Mouse (Mus musculus): Measurements from ENCODE around the gene Rnf43. TPM values are rescaled to one million over a fixed set of nuclear protein-coding genes. Genes with fewer than 3 reads are reported as not detected.

The Rnf43 gene
- polyA plus RNA-seq, 1 experiment from 2014 or later = 10.4 TPM

DNA sequence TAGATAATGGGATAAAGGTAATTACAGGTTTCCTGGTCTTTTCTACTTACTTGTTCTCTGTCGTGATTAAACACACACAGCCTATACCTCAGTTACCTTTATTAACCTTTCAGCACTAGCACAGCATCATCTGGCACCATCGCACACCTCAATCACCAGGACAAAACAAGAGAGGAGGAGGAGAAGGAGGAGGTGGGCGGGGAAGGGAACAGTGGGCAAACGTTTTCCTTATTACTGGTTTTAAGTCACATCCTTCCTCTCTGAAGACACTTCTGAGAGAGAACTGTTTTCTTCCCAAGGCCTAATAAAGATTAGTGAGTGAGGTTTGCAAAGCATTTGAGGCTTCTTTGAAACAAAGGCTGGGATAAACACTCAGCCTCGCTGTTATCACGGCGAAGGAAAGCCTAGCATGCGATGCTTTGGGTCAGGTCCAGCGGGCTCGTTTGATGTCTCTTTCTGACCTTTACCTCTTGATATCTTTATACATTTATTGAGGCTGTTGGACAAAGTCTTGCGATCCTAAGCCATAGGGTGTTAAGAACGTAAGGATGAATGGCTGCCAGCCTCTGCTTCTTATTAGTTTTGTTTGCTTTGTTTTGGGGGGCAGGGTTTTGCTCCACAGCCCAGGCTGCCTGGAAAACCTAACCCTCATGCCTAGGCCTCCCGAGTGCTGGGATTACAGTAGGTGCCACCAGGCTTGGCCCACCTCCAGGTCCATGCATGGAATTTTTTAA, 20.5 kb downstream of the Rnf43 start:
- Histone ChIP-seq H3K9me3 (ENCODE audit: control insufficient read depth, low read length) (no peaks in the 10 kb centered on the region), H3K27ac (ENCODE audit: low read depth, low read length) (no peak overlapping the region), H3K4me1 (ENCODE audit: control insufficient read depth, insufficient read depth, low read length) (0 out of 2 replicates have a peak, but pooled peaks cover 4% of the 10 kb centered on the region), H3K9ac (ENCODE audit: low read depth, low read length) (no peak overlapping the region), H3K36me3 (ENCODE audit: control insufficient read depth, insufficient read depth, low read length) (no peaks in the 10 kb centered on the region), H3K27me3 (ENCODE audit: control insufficient read depth, insufficient read depth, low read length) (no peaks in the 10 kb centered on the region), H3K4me2 (replicated peaks; ENCODE audit: low read depth, low read length) (no peak overlapping the region), H3K4me3 (ENCODE audit: low read length) (no peak overlapping the region)
- 21% methylated on average over 13 of the region's 13 CpGs for WGBS
- no peak for ATAC-seq (ENCODE audit: low FRiP score, low TSS enrichment)

DNA sequence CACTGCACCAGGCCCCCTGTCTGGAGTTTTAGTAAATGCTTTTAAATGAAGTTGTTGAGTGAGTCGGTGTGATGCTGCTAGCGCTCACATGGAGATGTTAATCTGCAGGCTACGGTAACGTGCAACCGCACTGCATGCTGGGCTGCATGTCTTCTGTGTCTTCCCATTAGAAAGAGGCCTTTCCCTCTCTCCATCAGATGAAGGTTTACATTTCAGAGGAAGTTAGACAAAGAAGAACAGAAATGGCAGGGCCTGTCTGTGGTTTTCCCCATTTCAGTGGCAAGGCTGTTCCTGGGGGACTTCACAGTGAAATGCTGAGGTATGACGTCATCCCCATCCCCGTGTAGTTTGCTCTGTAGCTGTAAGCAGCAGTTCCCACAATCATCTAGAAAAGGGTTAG, 23.9 kb downstream of the Rnf43 start:
- H3K9ac ChIP-seq (ENCODE audit: low read depth, low read length) = no peak overlapping the region
- no peak overlapping the region for H3K4me3 ChIP-seq (ENCODE audit: low read length)
- ATAC-seq (ENCODE audit: low FRiP score, low TSS enrichment) = no peak
- no peaks in the 10 kb centered on the region for H3K36me3 ChIP-seq (ENCODE audit: control insufficient read depth, insufficient read depth, low read length)
- no peak overlapping the region for H3K27ac ChIP-seq (ENCODE audit: low read depth, low read length)
- no peaks in the 10 kb centered on the region for H3K9me3 ChIP-seq (ENCODE audit: control insufficient read depth, low read length)
- no peak overlapping the region for H3K4me2 ChIP-seq (replicated peaks; ENCODE audit: low read depth, low read length)
- WGBS = 56% methylated on average over 7 of the region's 7 CpGs
- H3K4me1 ChIP-seq (ENCODE audit: control insufficient read depth, insufficient read depth, low read length) = peaks cover 21% of the 10 kb centered on the region
- H3K27me3 ChIP-seq (ENCODE audit: control insufficient read depth, insufficient read depth, low read length) = no peaks in the 10 kb centered on the region

DNA sequence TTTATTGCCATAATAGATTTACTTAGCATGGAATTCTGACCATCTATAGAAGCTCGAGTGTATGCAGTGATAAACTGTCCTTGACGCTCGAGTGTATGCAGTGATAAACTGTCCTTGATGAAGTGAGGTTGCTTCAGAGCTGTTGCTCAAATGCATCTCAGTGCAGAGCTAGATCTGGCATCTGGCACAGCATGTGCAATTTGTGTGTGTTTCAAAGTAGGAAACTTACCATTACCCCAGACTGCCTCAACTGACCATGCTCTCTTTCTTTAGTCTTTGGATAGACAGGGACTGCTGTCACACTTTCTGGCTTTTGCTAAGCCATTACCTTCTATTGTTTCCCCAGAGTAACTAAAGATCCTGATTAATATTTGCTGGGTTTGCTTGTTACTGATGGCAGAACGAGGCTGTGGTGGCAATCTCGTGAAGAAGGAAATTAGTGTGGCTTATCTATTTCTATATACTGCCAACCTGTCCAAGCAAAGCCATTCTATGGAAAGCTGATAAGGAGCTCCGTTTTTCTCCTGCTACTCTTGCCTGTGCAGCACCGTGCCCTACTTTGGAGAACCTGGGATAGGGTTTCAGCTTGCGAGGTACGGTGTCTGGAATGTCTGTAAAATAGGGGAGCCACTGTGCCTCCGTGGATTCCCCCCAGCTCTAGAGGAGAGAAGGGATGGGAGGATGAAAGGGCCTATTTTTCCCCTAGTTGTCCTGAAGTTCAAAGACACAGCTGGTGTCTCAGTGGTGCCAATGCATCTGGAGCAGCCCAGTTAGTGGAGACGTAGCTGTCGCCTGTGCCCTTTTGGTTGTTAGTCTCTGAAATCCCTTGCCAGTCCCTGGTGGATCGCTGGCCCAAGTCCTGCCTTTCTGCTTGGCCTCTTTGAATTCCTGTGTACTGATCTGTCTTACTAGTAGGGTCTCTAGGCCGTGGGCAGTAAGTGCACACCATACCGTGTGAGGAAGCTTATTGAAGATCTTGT, 25.0 kb downstream of the Rnf43 start:
- Histone ChIP-seq H3K4me3 (ENCODE audit: low read length) (no peak overlapping the region), H3K9ac (ENCODE audit: low read depth, low read length) (no peak overlapping the region), H3K27me3 (ENCODE audit: control insufficient read depth, insufficient read depth, low read length) (no peaks in the 10 kb centered on the region), H3K4me1 (ENCODE audit: control insufficient read depth, insufficient read depth, low read length) (peaks cover 24% of the 10 kb centered on the region), H3K27ac (ENCODE audit: low read depth, low read length) (peak overlapping the region; percentile 84; the same call in 1 of the 2 replicates), H3K4me2 (replicated peaks; ENCODE audit: low read depth, low read length) (no peak overlapping the region), H3K36me3 (ENCODE audit: control insufficient read depth, insufficient read depth, low read length) (no peaks in the 10 kb centered on the region), H3K9me3 (ENCODE audit: control insufficient read depth, low read length) (no peaks in the 10 kb centered on the region)
- no peak for ATAC-seq (ENCODE audit: low FRiP score, low TSS enrichment)
- 53% methylated on average over 15 of the region's 15 CpGs for WGBS

DNA sequence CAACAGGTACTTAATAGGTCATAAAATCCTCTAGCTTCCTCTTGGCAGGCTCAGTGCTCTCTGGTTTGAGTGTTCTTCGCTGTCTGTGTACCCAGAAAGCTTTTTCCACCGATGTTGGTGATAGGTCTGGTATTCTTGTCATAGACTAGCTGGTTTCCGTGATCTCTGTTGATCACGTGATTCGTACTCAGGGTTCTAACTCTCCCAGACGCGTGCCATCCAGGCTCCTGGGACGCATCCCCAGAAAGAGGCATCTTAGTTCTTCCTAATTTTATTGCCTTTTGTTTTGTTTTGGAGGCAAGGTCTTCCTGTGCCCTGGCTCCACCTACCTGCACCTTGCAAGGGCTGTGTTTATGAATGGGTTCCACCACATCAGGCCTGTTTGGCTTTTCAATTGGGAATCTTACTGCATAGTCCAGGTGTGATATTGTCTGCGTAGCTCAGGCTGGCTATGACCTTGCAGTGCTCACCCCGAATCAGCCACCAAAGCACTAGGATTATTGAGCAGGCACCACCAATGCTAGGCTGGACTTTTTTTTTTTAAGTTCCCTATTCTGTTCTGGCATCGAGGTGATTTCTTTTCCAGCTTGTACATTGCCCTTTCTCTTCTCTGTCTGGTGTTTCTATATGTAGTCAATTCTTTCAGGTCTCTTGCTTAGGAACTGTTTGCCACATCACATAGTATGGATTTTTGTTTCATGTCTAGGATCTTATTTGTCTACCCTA, 26.1 kb downstream of the Rnf43 start:
- peak overlapping the region; percentile 84 for H3K27ac ChIP-seq (ENCODE audit: low read depth, low read length)
- H3K4me2 ChIP-seq (replicated peaks; ENCODE audit: low read depth, low read length) = no peak overlapping the region; the same call in 1 of the 2 replicates
- ATAC-seq (ENCODE audit: low FRiP score, low TSS enrichment) = no peak
- no peaks in the 10 kb centered on the region for H3K36me3 ChIP-seq (ENCODE audit: control insufficient read depth, insufficient read depth, low read length)
- H3K27me3 ChIP-seq (ENCODE audit: control insufficient read depth, insufficient read depth, low read length) = no peaks in the 10 kb centered on the region
- 70% methylated on average over 11 of the region's 11 CpGs for WGBS
- H3K9me3 ChIP-seq (ENCODE audit: control insufficient read depth, low read length) = no peaks in the 10 kb centered on the region
- peaks cover 25% of the 10 kb centered on the region for H3K4me1 ChIP-seq (ENCODE audit: control insufficient read depth, insufficient read depth, low read length)
- H3K9ac ChIP-seq (ENCODE audit: low read depth, low read length) = no peak overlapping the region
- H3K4me3 ChIP-seq (ENCODE audit: low read length) = no peak overlapping the region

DNA sequence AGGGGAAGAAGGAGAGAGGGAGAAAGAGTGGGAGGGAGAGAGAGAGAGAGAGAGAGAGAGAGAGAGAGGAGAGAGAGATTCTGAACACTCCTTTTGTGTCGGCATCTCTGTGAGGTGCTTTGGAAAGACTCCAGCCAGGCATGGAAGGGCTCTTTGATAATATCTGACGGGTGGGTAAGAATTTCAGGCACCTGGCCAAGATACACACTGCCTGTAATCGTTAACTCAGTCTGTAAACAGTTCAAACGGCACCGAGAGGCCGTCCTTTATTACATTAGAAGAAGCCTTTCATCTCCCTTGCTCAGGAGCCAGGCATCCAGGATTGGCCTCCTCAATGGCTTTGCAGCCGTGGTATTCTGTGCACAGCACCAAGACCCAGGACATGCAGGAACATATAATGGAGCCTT, 26.9 kb downstream of the Rnf43 start:
- ATAC-seq (ENCODE audit: low FRiP score, low TSS enrichment) = peak; percentile 81
- Histone ChIP-seq H3K4me3 (ENCODE audit: low read length) (no peak overlapping the region), H3K9me3 (ENCODE audit: control insufficient read depth, low read length) (no peaks in the 10 kb centered on the region), H3K36me3 (ENCODE audit: control insufficient read depth, insufficient read depth, low read length) (no peaks in the 10 kb centered on the region), H3K4me2 (replicated peaks; ENCODE audit: low read depth, low read length) (peak overlapping the region; percentile 12; the same call in 1 of the 2 replicates), H3K4me1 (ENCODE audit: control insufficient read depth, insufficient read depth, low read length) (peaks cover 25% of the 10 kb centered on the region), H3K27me3 (ENCODE audit: control insufficient read depth, insufficient read depth, low read length) (no peaks in the 10 kb centered on the region), H3K27ac (ENCODE audit: low read depth, low read length) (peak overlapping the region; percentile 84), H3K9ac (ENCODE audit: low read depth, low read length) (no peak overlapping the region)
- 1% methylated on average over 7 of the region's 7 CpGs for WGBS

DNA sequence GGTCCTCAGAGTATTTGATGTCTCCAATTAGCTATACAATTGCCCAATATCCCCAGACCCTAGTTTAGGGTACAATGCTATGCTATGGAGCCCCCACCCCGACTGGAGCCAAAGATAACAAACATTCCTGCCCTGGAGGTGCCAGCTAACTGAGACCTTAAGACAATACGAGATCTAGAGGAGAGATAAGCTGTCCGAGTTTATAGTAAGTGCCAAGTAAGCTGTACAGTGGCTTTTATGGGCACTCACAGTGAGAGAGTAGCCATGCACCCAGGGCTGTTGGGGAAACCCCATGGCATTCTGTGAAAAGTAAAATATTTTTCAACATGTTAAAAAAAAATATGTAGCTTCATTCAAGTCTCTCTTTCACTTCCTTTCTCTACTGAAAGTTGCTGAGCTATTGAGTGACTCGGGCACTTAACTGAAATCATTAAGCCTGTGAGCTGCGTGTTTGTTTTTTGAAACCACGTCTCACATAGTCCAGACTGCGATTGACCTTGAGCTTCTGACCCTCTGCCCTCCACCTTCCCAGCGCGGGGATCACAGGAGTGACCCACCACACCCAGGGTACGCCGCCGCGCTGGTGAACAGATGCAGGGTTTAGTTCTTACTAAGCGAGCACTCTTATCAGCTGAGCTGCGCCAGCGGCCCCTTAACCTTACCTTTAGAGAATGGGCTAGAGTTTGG, 27.7 kb downstream of the Rnf43 start:
- Histone ChIP-seq H3K4me3 (ENCODE audit: low read length) (no peak overlapping the region), H3K36me3 (ENCODE audit: control insufficient read depth, insufficient read depth, low read length) (no peaks in the 10 kb centered on the region), H3K4me1 (ENCODE audit: control insufficient read depth, insufficient read depth, low read length) (peaks cover 25% of the 10 kb centered on the region), H3K9ac (ENCODE audit: low read depth, low read length) (peak overlapping the region; percentile 24; the same call in 1 of the 2 replicates), H3K27ac (ENCODE audit: low read depth, low read length) (peak overlapping the region; percentile 84), H3K9me3 (ENCODE audit: control insufficient read depth, low read length) (no peaks in the 10 kb centered on the region), H3K4me2 (replicated peaks; ENCODE audit: low read depth, low read length) (peak overlapping the region; percentile 12; the same call in 1 of the 2 replicates), H3K27me3 (ENCODE audit: control insufficient read depth, insufficient read depth, low read length) (no peaks in the 10 kb centered on the region)
- WGBS = 45% methylated on average over 16 of the region's 16 CpGs
- no peak for ATAC-seq (ENCODE audit: low FRiP score, low TSS enrichment)

DNA sequence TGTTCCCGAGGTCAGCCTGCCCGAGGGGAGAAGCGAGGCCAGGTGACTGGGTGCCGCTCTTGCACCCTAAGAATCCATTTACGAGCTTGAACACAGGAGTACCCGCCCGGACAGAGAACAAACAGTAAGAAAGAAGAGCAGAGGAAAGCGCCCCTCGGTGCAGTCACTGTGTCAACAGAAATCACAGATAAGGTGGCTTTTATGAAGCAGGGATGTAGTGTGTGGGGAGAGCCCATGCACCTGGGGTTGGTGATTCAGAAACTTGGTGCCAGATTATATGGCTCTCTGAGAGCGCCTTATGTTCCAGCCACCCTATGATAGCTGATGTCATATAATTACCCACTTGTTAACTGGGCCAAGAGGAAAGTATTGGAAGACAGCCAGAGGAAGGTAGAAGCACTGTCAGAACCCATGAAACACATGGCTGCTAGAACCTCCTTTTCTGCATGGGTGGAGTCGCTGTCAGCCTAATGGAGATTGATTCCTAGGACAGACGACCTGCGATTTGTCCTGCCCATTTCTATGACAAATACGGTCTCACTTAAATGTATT, 34.7 kb downstream of the Rnf43 start:
- H3K9ac ChIP-seq (ENCODE audit: low read depth, low read length) = no peak overlapping the region

DNA sequence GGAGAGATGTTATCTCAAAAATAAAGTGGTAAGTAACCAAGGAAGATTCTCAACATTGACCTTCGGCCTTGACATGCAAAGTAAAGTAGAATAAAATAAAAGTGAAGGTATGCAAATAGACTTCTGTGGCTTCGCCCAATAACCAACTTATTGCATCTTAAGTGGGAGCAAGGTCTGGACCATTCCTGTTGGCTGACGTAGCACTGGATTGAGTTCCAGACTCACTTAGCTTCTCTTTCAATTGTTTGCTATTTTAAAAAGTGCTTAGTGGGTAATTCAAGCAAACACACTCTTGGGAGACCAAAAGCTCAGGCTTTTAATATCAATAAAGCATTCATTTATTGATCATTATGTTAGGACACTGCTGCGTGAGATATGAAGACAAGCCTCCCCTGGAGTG, 35.6 kb downstream of the Rnf43 start:
- Histone ChIP-seq H3K27me3 (ENCODE audit: control insufficient read depth, insufficient read depth, low read length) (no peaks in the 10 kb centered on the region), H3K36me3 (ENCODE audit: control insufficient read depth, insufficient read depth, low read length) (no peaks in the 10 kb centered on the region), H3K9me3 (ENCODE audit: control insufficient read depth, low read length) (no peaks in the 10 kb centered on the region), H3K4me1 (ENCODE audit: control insufficient read depth, insufficient read depth, low read length) (no peaks in the 10 kb centered on the region), H3K4me3 (ENCODE audit: low read length) (no peak overlapping the region), H3K9ac (ENCODE audit: low read depth, low read length) (no peak overlapping the region), H3K4me2 (replicated peaks; ENCODE audit: low read depth, low read length) (no peak overlapping the region), H3K27ac (ENCODE audit: low read depth, low read length) (no peak overlapping the region)
- 91% methylated on average over 4 of the region's 4 CpGs for WGBS
- ATAC-seq (ENCODE audit: low FRiP score, low TSS enrichment) = no peak

More for the DNA sequence above, 34.7 kb downstream of the Rnf43 start:
- Histone ChIP-seq H3K4me3 (ENCODE audit: low read length) (no peak overlapping the region), H3K4me2 (replicated peaks; ENCODE audit: low read depth, low read length) (no peak overlapping the region), H3K27me3 (ENCODE audit: control insufficient read depth, insufficient read depth, low read length) (no peaks in the 10 kb centered on the region), H3K9me3 (ENCODE audit: control insufficient read depth, low read length) (no peaks in the 10 kb centered on the region), H3K36me3 (ENCODE audit: control insufficient read depth, insufficient read depth, low read length) (no peaks in the 10 kb centered on the region), H3K27ac (ENCODE audit: low read depth, low read length) (no peak overlapping the region), H3K4me1 (ENCODE audit: control insufficient read depth, insufficient read depth, low read length) (0 out of 2 replicates have a peak, but pooled peaks cover 4% of the 10 kb centered on the region)
- ATAC-seq (ENCODE audit: low FRiP score, low TSS enrichment) = no peak
- WGBS = 57% methylated on average over 14 of the region's 14 CpGs

Data from kidney, embryonic 14.5 days (tissue).